Mouse (Mus musculus) frontal cortex, postnatal 14 days (tissue): ENCODE data around the gene Cdkn3.
"Not testable (repeated sequence)": the region's sequence is repeated elsewhere in the genome, so short reads cannot be mapped to it uniquely, and the experiment has no call there.

ENCODE experiments used
- DNase-seq, 2 experiments: peaks; one replicate each; pipeline ENCODE4 v3.0.0; 2022; ENCODE audit warnings: low spot score in 2 of 2

Gene Cdkn3

GRCm38 (mm10) chr14:46760355-46761029 lies at the start of gene Cdkn3:
Gene Cdkn3 (plus strand): TSS chr14:46760541.
- DNase-seq, result peak; percentile 82 to 87

GRCm38 (mm10) chr14:46718483-46718922 lies 41.8 kb upstream of the Cdkn3 start:
- DNase-seq, result no peak

GRCm38 (mm10) chr14:46722031-46722430 lies 38.3 kb upstream of the Cdkn3 start:
- DNase-seq, result no peak

GRCm38 (mm10) chr14:46723828-46724227 lies 36.5 kb upstream of the Cdkn3 start:
- DNase-seq, result no peak

GRCm38 (mm10) chr14:46724941-46725340 lies 35.4 kb upstream of the Cdkn3 start:
- DNase-seq, result no peak

GRCm38 (mm10) chr14:46725743-46726142 lies 34.6 kb upstream of the Cdkn3 start:
- no peak for DNase-seq

- DNase-seq, result no peak
Observed at GRCm38 (mm10) chr14:46734262-46734661, 26.1 kb upstream of the Cdkn3 start.

- no peak for DNase-seq
Observed at GRCm38 (mm10) chr14:46734761-46735455, 25.4 kb upstream of the Cdkn3 start.

GRCm38 (mm10) chr14:46736366-46736765 lies 24.0 kb upstream of the Cdkn3 start:
- DNase-seq, result no peak

- DNase-seq, result not testable (repeated sequence)
Observed at GRCm38 (mm10) chr14:46737346-46737745, 23.0 kb upstream of the Cdkn3 start.

- DNase-seq, result no peak
Observed at GRCm38 (mm10) chr14:46742674-46743073, 17.7 kb upstream of the Cdkn3 start.

- no peak for DNase-seq
Observed at GRCm38 (mm10) chr14:46745413-46745812, 14.9 kb upstream of the Cdkn3 start.

GRCm38 (mm10) chr14:46754371-46754770 lies 6.0 kb upstream of the Cdkn3 start:
- DNase-seq, result not testable (repeated sequence)

GRCm38 (mm10) chr14:46755851-46756250 lies 4.5 kb upstream of the Cdkn3 start:
- no peak for DNase-seq

- DNase-seq, result no peak
Observed at GRCm38 (mm10) chr14:46757736-46758135, 2.6 kb upstream of the Cdkn3 start.

GRCm38 (mm10) chr14:46759970-46760354 lies 379 bp upstream of the Cdkn3 start:
- DNase-seq, result no peak

- DNase-seq, result no peak
Observed at GRCm38 (mm10) chr14:46761186-46761585, 845 bp downstream of the Cdkn3 start.

- no peak for DNase-seq
Observed at GRCm38 (mm10) chr14:46767116-46767515, 6.8 kb downstream of the Cdkn3 start.

- no peak for DNase-seq
Observed at GRCm38 (mm10) chr14:46770036-46770435, 9.7 kb downstream of the Cdkn3 start.

GRCm38 (mm10) chr14:46778756-46779155 lies 18.4 kb downstream of the Cdkn3 start:
- DNase-seq, result no peak

- no peak for DNase-seq
Observed at GRCm38 (mm10) chr14:46779217-46779616, 18.9 kb downstream of the Cdkn3 start.

GRCm38 (mm10) chr14:46781086-46781485 lies 20.7 kb downstream of the Cdkn3 start:
- no peak for DNase-seq

- no peak for DNase-seq
Observed at GRCm38 (mm10) chr14:46782187-46782828, 22.0 kb downstream of the Cdkn3 start.
